Mouse (Mus musculus): Measurements from ENCODE around the gene Lgr4.

Gene Lgr4

DNA sequence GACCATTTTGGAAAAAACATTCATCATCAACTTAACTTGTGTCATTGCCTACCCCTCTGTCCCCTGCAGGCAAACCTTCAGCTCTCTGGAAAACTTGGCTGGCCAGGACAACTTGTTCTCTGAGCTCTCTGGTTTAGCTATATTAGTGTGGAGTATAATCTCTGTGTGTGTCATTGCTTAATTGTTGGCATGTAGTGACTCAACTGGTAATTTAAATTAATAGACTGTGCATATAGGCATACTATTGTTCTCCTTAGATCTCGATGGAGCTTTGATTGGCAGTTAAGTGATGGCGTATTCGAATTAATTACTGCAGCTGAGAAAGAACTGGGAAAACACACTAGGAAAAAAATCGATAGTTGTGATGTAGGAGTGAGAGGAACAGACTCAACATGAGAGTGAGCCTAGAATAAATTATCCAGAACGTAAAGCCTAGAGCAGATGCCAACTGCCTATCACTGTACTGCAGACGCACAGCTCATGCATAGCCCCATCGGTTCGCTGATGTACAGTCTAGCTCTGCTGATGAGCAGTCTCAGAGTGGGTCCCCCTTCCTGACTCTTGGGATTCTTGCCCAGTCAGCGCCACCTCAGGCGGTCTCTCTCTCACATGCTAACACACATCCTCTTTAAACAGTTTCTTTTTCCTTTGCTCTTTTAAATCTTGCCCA lies 35.7 kb downstream of the Lgr4 start:
- DNase-seq = no peak

DNA sequence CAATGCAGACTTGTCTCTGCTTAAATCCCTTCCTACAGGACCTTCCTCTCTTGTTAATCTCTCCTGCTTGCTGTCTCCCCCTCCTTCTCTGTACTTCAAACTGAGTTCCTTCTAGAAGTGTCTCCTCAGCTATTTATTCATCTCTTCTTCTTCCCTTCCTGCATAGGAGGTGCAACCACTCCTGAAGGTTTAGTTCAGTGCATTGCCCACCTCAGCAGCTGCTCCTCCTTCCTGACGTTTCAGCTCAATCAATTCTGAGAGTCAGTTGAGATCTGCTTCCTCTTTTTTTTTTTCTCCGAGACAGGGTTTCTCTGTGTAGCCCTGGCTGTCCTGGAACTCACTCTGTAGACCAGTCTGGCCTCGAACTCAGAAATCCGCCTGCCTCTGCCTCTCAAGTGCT lies 36.4 kb downstream of the Lgr4 start:
- no peak for DNase-seq

DNA sequence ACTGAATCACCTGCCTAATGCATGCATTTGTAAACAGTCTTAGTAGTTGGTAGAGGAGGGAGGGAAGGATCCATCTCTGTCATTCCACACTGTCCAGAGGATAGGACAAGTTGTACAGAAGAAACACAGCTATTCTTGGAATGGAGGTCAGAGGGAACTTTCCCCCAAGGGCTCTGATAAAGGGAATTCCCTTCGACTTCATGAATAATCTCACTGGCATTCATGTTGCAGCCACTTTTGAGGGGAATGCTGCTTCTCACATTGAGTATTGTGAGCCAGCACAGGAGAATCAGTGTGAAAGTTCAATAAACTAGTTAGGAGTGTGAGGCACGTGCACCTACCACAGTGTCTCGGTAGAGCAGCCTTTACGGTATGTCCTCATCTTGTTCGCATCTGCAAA lies 37.6 kb downstream of the Lgr4 start:
- DNase-seq = no peak

DNA sequence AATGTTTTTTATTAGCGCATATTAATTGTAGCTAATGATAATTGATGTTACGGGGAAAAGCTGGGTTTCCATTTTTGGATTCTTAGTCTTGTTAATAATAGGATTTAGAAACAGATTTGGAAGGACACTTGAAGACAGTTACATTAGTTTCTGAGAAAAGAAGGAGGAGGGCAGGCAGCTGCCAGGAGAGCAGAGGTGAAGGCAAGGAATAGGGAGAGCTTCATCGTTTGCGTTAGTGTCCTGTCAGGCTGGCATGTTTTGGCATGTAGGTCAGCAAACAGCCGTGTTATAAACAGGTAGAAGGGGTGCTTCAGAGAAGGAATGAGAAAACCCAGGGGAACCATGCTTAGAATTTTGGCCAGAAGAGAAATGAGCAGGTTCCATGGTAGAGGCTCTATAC lies 38.5 kb downstream of the Lgr4 start:
- DNase-seq = no peak

DNA sequence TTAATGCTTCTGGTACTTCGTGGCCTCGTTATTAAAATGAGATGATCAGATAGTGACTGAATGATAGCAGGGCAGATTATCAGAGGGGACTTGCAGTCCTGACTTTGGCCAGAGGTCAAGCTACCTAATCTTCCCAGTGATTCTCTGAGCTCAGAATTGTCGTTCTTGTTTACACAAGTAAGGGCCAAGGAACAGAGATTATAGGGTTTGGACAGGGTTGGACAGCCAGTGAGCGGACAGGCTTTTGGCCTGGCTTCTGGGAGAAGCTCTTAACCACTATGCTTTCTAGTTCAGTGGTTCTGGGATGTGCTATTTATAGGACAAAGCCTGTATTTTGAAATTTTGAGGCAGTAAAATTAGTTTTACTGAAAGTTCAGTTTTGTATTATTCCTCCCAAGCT lies 39.3 kb downstream of the Lgr4 start:
- no peak for DNase-seq

DNA sequence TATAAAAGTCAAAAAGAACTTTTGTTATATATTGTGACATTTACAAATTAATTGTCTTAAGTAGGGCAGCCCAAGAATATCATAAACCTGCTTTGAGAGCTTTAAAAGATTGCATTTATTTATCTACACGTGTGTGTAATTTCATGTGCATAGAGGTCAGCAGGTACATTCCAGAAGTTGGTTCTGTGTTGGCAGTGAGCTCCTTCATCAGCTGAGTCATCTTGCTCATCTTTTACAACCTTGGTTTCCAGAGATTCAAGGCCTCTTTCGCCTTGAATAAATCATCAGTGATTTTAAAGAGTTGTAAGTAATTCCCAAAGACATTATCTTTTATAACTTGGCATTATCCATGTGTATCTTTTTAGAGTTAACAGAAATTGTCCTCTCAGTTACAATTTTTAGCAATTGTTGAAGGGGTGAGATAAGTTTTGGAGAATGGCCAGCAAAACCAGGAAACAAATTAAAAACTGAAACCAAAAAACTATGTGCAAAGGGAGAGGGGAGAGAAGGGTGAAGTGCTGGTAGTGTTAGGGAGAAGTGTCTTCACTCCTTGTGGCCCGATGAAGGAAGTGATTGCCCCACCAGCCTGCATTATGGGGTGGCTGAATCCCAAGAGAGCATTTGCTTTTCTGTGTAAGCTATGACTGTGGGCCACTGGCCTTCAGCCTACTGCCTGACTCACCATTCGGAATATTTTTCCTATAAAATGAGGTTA lies 41.4 kb downstream of the Lgr4 start:
- no peak for DNase-seq

DNA sequence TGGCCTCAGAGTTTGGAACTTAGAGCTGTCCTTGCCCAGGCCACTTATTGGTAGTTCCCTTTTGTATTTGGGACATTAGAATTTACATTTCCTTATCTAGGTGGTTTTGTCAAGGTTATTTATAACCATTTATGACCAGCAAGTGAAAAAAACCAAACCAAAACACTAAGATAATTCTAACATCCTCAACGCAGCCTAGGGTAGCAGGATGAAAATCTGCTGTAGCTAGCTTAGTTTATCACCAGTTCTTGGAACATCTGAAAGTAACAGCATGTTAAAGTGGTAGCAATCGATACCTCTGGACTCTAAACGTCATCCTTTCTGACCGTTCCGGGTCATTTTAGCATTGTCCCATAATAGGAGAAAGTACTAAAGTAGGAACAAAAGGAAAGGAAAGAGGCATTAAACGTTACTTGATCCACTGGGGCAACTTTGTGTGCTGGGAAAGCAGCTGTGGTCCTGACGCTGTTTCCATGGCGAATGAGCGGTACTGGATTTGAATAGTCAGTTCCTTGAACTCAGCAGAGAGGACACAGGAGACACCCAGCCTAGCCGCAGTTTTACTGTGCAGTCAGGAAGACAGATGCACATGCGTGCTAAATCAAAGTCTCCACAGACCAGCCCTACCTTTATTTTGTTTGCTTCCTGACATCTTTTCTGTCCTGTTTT lies 42.1 kb downstream of the Lgr4 start:
- DNase-seq = no peak

DNA sequence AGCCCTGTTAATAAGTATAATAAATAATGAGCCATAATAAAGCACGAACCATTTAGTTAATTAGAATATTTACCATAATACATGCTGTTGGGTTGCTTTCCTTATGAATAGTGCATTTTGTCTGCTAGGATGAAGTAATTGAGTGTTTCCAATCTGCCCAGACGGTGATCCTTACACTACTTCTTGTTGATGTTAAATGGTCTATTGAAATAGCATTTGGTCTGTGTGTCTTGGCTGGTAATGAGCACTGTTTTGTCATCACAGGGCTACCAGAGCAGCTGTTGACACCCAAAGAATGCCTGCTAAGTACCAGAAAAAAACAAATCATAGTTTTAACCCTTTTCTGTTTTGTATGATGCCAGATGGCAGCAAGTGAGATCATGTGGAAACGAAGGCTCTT lies 42.8 kb downstream of the Lgr4 start:
- no peak for DNase-seq

DNA sequence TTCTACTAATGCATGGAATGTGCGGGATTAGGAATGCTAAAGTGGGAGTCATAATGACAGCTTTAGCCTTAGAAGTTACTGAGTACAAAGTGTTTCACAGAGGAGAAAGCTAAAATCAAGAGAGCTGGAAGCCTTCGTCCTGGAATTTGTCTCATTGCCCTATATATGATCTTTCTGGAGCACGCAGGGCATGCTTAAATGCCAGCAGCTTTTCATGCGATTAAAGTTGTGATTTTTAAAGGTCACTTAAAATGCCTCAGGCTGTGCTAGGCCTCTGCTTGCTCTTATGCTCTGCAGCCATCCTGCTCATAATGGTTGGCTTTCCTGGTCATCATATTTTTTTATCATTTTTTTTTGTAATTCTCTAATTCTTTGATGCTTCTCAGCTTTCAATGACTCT lies 43.7 kb downstream of the Lgr4 start:
- no peak for DNase-seq

DNA sequence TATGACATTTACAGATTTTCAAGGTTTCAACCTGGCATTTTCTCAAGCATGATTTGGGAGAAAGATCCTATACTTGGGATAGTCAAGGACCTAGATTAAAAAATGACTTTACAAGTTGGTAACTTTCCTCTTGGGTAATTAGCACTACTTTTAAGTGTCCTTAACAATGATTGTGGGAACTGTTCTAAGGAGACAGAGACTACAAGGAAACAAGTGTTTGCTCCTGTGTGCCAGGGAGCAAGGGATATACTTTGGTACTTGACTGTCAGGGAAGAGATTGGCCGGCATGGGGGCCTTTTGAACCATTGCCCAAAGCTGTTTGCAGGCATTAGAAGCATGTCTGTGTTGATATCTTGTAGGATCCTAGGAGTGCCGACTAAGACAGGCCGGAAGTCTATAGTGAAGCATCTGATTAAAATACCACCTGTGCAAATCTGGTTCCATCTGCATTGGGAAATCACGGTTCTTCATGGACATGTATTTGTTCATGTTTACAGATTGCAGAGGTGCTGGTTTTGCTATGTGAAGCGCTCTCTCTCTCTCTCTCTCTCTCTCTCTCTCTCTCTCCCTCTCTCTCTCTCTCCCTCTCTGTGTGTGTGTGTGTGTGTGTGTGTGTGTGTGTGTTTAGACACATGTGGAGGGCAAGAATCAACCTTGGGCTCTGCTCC lies 46.3 kb downstream of the Lgr4 start:
- DNase-seq = no peak

DNA sequence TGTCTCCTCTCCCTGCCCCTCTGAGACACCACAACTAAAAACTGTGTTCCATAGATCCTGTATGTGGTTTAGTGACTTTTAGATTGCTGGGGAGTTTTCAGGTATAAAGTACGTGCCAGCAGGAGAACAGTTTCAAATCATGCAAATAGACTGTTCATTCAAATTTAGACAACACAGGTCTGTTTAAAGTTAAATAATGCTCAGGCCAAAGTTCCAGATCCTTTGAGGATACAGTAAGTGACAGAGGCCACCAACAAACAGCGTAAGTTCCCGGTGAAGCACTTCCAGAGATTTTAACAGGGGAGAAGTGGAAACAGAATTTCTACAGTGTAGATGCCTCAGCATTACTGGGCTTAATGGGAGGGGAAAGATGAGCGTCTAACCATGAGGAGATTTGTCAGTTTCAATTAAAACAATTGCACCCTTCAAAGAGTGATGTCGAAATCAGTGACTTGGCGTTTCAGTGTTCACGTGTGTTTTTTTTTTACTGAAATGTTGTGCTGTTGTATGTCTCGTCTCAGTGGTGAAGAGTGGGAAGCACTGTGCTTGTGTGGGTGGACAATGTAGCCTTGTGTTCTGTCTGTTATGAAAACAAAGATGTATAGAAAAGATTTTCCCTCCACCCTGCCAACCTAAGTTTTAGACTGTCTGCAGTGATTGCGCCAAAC lies 48.4 kb downstream of the Lgr4 start:
- DNase-seq = no peak

DNA sequence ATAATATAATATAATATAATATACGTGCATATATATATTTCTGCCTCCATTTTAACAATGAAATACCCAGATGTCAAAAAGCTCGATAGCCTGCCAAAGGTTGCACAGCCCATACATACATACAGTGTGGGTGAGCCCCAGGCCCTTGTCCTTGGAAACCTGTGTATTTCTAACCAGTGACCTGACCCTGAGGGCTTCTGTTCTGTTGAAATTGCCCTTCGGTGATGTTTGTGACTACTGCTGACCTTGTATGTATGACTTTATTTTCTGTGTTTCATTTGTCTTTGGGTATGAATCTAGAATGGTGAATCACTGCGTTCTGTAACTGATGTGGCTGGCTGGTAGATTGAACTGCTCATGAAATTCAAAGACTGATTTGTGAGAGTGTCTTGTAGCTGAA lies 49.4 kb downstream of the Lgr4 start:
- no peak for DNase-seq

DNA sequence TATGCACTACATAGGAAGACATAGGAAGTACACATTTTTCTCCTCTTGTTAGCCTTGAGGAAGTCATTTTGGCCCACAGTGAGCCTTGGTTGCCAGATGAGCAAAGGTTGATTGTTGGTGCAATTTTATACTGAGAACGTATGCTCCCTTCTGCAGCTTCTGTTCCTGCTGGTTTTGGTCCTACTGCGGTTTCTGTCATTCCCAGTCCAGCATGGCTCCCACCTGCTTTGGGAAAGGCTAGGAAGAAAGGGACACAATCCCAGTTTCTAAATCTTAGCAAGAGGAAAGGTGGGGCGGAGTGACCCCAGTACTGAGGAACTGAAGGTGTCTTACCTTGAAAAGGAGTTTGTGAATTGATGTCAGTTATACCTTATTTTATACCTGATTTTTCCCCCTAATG lies 51.9 kb downstream of the Lgr4 start:
- no peak for DNase-seq

DNA sequence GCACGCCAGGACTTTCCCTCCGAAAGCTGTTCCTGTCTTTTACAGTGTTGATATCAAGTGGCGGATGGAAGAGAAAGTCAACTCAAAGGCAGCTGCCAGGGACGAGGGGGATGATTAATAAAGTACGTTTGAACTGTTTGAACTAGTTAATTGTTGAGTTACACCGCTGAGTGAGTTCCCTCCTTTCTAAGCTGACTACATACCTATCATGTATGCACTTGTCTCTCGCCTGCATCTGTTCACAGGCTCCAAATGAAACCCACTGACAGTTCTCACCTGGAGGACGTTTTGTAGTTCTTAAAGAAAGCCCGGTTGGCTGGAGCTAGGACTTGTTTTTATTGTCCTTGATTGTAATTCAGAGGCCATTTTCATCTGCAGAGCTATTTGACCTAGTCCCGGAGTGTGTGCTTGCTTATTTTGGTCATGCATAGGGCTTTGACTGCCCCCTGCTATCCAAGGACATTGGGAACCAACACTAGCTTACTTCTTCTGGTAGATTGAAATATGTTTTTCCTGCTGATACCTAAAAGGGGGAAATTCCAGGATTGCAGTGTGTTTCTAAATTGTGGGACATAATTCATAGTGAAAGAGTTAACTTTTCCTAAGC lies 52.6 kb downstream of the Lgr4 start:
- no peak for DNase-seq

DNA sequence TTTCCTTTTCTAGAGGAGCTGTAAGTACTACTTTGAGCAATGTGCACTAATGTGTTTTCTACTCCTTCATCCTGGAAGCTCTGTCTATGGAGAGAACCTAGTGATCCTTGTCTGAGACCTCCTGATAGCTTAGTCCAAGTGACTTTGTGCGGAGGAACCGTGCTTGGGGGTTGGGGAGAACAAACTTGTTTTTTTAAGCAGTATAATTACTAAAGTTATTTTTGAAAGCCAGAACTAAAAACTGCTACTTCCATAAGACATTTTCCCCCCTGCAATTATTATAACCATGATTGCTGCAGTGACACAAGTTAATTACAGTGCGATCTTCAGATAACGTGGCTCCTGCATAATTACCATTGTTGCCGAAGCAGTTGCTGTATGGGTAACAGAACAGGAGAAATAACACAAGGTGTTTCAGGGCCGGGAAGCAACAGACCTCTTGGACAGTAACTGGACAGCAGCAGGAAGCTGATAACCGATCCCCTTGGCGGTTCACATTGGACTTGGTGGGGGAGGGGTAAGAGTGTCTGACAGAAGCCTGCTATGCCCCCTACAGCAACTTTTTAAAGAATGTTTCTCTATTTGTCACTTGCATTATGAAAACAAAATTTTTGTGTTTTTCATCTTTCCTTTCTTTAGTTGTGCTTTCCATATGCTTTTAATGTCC lies 53.4 kb downstream of the Lgr4 start:
- no peak for DNase-seq

DNA sequence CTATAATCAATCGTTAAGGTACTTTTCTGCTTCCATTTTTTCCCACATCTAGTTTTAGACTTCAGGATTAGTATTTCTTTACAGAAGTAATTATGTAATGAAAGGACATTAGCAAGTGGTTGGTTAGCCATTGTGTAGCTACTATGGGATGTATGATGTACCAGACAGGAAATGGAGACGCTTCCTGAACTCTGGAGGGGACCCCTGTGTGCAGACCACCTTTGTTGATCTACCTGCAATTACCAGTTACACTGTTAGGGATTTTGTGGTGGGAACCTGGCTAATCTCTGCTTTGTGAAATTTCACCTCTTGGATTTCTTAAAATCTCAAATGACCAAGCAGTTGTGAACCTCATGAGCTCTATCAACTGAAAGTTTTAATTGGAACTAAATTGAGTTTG lies 54.9 kb downstream of the Lgr4 start:
- no peak for DNase-seq

DNA sequence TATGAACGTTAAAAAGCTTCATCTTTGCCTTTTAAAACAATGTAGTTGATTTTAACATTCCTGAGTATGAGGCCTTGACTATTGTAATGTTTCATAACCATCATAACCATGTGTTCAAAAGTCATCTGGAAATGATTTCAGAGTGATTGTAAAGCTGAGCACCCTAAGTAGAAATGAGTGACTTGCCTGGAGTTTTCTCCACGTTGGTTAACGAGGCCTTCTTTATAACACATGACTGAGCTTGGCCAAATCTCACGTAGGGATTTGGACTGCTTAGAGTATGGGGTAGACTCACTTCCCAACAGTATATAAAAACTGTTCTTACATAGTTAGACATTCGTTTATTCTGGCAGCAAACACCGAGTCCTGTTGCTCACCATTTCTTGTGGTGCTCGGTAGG lies 55.5 kb downstream of the Lgr4 start:
- no peak for DNase-seq

DNA sequence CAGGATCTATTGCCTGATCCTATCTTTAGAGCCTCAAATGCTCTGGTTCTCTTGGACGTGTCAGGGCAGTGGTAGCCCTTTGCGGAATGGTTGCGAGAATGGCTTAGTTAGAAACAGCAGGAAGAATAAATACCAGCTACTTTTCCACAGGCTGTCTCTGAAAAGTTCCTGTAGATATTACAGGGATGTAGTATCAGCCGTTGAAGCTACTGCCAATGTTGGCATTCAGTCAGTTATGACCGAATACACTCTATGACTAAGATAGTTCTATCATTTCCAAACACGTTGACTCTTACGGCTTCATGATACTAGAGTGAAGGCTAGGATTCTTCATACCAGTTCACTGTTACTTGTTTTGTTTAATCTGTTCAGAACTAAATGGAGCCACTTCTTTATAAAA lies 57.4 kb downstream of the Lgr4 start:
- no peak for DNase-seq

DNA sequence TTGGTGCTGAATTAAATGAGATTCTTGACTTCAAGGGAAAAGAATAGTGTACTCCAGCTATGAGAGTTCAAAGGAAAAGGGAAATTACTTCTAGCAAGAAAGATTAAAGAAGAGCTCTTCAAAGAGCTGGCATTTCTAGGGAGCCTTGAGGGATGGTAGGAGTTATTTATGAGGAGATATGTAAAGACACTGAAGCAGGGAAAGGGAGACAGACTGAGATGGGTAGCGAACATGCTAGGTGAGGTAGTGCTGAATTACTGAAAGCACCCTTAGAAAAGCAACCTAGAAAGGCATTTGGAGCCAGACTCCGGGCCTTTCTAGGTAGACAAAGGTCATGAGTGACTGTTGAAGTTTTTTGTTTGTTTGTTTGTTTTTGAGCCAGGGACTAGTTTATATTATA lies 58.7 kb downstream of the Lgr4 start:
- no peak for DNase-seq

DNA sequence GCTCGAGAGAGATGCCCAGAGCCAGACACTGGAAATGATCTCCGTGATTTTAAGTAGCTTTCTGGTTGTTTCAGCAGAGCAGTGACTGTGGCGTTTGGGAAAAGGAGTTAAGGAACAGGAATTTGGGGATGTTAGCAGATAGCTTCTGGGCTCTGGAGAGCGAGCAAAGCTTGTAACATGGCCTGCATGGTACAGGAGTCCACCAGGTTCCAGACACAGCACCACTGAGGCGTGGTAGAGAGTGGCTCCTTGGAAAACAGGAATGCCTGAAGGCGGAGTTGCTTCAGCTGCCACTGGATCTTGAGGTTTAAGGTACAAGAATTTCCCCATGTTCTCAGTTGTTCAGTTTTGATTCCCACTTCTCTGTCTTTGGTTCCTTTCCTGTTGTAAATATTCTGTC lies 59.9 kb downstream of the Lgr4 start:
- DNase-seq = no peak

DNA sequence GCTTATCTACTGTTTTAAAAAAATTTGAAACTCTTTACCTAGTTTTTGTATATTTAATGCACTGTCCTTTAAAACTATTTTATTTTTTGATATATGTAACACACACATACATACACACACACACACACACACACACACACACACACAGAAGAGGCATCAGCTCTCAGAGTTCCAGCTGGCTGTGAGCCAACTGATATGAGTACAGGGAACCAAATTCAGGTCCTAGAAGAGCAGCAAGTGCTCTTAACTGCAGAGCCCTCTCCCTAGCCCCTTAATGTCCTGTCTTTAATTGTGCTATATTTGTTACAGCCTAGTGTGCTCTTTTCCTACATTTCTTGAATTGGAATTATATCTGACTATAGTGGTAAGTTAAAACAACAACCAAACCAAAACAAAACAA lies 61.8 kb downstream of the Lgr4 start:
- DNase-seq = peak; percentile 32

DNA sequence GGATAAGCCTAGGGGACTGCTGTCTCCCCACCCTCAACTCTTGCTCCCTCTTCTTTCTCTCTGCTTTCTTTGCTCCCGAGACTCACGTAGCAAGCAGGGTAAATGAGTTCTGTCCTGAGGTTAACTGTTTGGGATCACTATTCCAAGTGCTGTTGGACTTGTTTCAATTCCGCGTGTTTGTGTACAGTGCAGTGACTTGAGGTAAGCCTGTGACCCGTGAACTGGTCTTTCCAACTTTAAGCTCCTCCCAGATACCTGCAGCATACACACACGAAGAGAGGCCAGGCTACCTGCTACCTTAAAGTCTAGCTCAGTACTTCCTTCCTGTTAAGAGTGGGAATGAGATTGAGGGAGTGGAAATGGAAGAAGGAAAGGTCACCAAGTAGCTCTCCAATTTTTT lies 66.0 kb downstream of the Lgr4 start:
- no peak for DNase-seq
